9 mouse cellular contexts compared by ENCODE assay signal in the genomic region with DNA sequence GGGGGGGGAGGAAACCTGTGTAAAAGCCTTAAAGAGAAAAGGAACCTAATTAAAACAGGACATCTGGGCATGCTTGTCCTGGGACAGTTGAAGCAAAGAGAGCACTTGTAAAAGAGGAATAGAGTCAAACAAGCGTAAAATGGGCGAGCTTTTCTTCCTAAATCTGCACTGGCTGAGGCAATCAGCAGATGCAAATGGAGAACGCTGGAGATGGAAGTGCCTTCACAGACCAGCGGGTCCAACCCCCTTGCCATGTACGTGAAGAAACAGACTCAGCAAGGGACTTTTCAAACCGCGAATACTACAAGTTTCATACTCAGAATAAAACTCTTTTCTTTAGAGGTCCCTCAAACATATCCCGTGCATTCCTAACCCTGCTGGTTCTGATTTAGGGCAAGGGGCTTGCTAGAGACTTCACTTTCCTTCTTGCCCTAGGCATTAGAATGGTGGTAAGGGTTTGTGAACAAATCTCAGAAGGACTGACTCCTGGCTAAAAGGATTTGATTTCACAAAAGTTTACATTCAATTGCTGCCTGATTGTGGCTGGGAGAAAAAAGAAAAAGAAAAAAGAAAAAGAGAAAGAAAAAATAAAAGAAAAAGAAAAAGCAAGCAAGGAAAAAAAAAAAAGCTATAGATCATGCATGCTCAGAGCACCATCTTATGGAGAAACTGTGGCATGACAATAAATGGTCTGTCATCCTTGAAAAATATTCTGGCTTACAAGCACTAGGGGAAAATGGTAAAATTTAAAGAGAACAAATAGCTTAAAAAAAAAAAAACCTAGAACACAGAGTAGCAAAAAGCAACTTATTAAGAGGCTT.
A peak's percentile ranks its signal among the peaks of the same experiment; 100 is the strongest.
DNase-seq lines count a peak whose midpoint lies in the region; ATAC-seq and TF ChIP-seq lines count a peak whose summit lies in the region.
"Had no signal": no experiment of that assay in that cellular context is flagged by ENCODE, and none has a peak within 500 bp of the region (broad histone marks: within the 10 kb centered on the region; RNA-seq: fewer than 3 reads in every experiment).

No protein-coding gene starts in this region.

- H3K9me3 ChIP-seq in embryonic facial prominence, embryonic 11.5 days (replicated peaks; ENCODE audit: control insufficient read depth, low read length) = no peaks in the 10 kb centered on the region
- H3K9me3 ChIP-seq in limb, embryonic 14.5 days (ENCODE audit: control insufficient read depth, low read length) = no peaks in the 10 kb centered on the region

- H3K4me3 ChIP-seq in gastrocnemius, adult 2 months = peak overlapping the region; percentile 62
- H3K4me3 ChIP-seq in embryonic facial prominence, embryonic 11.5 days (ENCODE audit: low read depth, low read length) = no peak overlapping the region
- H3K4me3 ChIP-seq in limb, embryonic 14.5 days (replicated peaks; ENCODE audit: low read length) = no peak overlapping the region
- H3K4me3 ChIP-seq: erythroblast, embryonic 14.5 days had no signal

- no peak overlapping the region for H3K9ac ChIP-seq in embryonic facial prominence, embryonic 11.5 days (replicated peaks; ENCODE audit: low read length)
- no peak overlapping the region for H3K9ac ChIP-seq in limb, embryonic 14.5 days (ENCODE audit: low read depth, low read length, severe bottlenecking)

- H3K4me1 ChIP-seq in embryonic facial prominence, embryonic 11.5 days (ENCODE audit: control insufficient read depth, insufficient read depth, low read length) = no peaks in the 10 kb centered on the region
- H3K4me1 ChIP-seq in limb, embryonic 14.5 days (ENCODE audit: control insufficient read depth, insufficient read depth, low read length) = no peaks in the 10 kb centered on the region; the same call in 1 of the 2 replicates

- H3K36me3 ChIP-seq in embryonic facial prominence, embryonic 11.5 days (replicated peaks; ENCODE audit: control insufficient read depth, insufficient read depth, low read depth, low read length) = no peaks in the 10 kb centered on the region
- H3K36me3 ChIP-seq in limb, embryonic 14.5 days (ENCODE audit: control insufficient read depth, insufficient read depth, low read length) = no peaks in the 10 kb centered on the region

- no peak for ATAC-seq in embryonic facial prominence, embryonic 11.5 days (replicated peaks; ENCODE audit: insufficient number of reproducible peaks, low FRiP score, low TSS enrichment, low read depth)
- peak; percentile 44 for ATAC-seq in limb, embryonic 14.5 days (ENCODE audit: low FRiP score, low read depth)
- ATAC-seq in granulocyte monocyte progenitor cell, adult 5-6 weeks (replicated peaks; ENCODE audit: poor library complexity, severe bottlenecking) = no peak
- ATAC-seq in megakaryocyte progenitor cell, adult 5-6 weeks (replicated peaks; ENCODE audit: poor library complexity) = no peak

- TF ChIP-seq POLR2A in limb, embryonic 14.5 days (IDR thresholded peaks at IDR 0.05; ENCODE audit: borderline replicate concordance, extremely low read depth, insufficient read depth, insufficient read length) = no peak

- peak; percentile 73 for TF ChIP-seq CTCF in gastrocnemius, adult 2 months (IDR thresholded peaks at IDR 0.05)

- no peak for DNase-seq in gastrocnemius, adult 2 months
- no peak for DNase-seq in gastrocnemius, adult 18-20 months (ENCODE audit: low spot score)
- DNase-seq in 416B (ENCODE audit: low read depth) = peak; percentile 11
- DNase-seq in embryonic facial prominence, embryonic 11.5 days (ENCODE audit: low spot score) = peak; percentile 60
- peak; percentile 42 for DNase-seq in limb, embryonic 14.5 days (ENCODE audit: low spot score)
- no peak for DNase-seq in cerebellum, adult 8-10 months

- H3K27ac ChIP-seq in gastrocnemius, adult 2 months = peak overlapping the region; percentile 38; the same call in 1 of the 2 replicates
- H3K27ac ChIP-seq in embryonic facial prominence, embryonic 11.5 days (replicated peaks; ENCODE audit: low read depth, low read length) = no peak overlapping the region
- no peak overlapping the region; the same call in 1 of the 2 replicates for H3K27ac ChIP-seq in limb, embryonic 14.5 days (replicated peaks; ENCODE audit: low read depth, low read length)

- 29% methylated on average over 8 of the region's 8 CpGs for WGBS in embryonic facial prominence, embryonic 11.5 days
- 39% methylated on average over 8 of the region's 8 CpGs for WGBS in limb, embryonic 14.5 days

- H3K4me2 ChIP-seq in embryonic facial prominence, embryonic 11.5 days (ENCODE audit: low read depth, low read length) = no peak overlapping the region
- no peak overlapping the region for H3K4me2 ChIP-seq in limb, embryonic 14.5 days (replicated peaks; ENCODE audit: low read depth, low read length, severe bottlenecking)

- no peaks in the 10 kb centered on the region for H3K27me3 ChIP-seq in embryonic facial prominence, embryonic 11.5 days (ENCODE audit: control insufficient read depth, insufficient read depth, low read length)
- no peaks in the 10 kb centered on the region for H3K27me3 ChIP-seq in limb, embryonic 14.5 days (ENCODE audit: control insufficient read depth, insufficient read depth, low read length)

- intact Hi-C loops in gastrocnemius, adult 2 months (cut with DNase I) = loop anchor here (5.0 to 10.0 kb wide), 4 partner anchors 283 to 633 kb away; no protein-coding TSS in a partner anchor

Comparison
In these comparisons a context has a peak if more than half of its experiments do, and no peak if none do; other contexts are left out.
1. DNase-seq: peak in 416B (single experiment), embryonic facial prominence, embryonic 11.5 days (single experiment) and limb, embryonic 14.5 days (single experiment); none in gastrocnemius, adult 2 months (single experiment), gastrocnemius, adult 18-20 months (single experiment) and cerebellum, adult 8-10 months (single experiment).